Mouse (Mus musculus) lung, adult 2 months (tissue): ENCODE data around the gene Fzd2. TPM values are rescaled to one million over a fixed set of nuclear protein-coding genes. Genes with fewer than 3 reads are reported as not detected.
A peak's percentile ranks its signal among the peaks of the same experiment; 100 is the strongest.

Experiments used
- DNase-seq: peaks from one replicate; pipeline ENCODE4 v3.0.0; 2022
- H3K4me1 ChIP-seq: fragments of 200-500 bp; 2 replicates; pipeline ENCODE4 v1.6.1; 2011; ENCODE audit warnings: low read length; ENCODE audit not compliant: control insufficient read depth, insufficient read depth
- H3K4me3 ChIP-seq: fragments of 200-500 bp; replicated peaks from 2 replicates; pipeline ENCODE3; 2011; ENCODE audit warnings: low read depth, mild to moderate bottlenecking, control low read depth, low read length; ENCODE audit errors: extremely low read depth
- CTCF ChIP-seq: fragments of 200-500 bp; IDR thresholded peaks from 2 replicates; pipeline ENCODE4 v1.5.1; 2011; ENCODE audit warnings: mild to moderate bottlenecking, low read length, control low read depth; ENCODE audit not compliant: insufficient read depth
- POLR2A ChIP-seq: fragments of 200-500 bp; IDR thresholded peaks from 2 replicates; pipeline ENCODE4 v1.6.1; 2011; ENCODE audit warnings: low read depth, mild to moderate bottlenecking, control low read depth, low read length, borderline replicate concordance; ENCODE audit errors: extremely low read depth
- WGBS: fragments of 180-500 bp; shearing (Covaris S2); methylation state at CpG from one replicate; pipeline ENCODE4 v1.1.7; 2018; 5-methylcytosine and 5-hydroxymethylcytosine counted together
- polyA plus RNA-seq: library from polyadenylated mRNA; depleted of rRNA; stranded (reverse); fragments of >200 nt; gene quantifications from 2 replicates; pipeline ENCODE4 v1.2.3, GENCODE M21; 2012

Gene Fzd2
- polyA plus RNA-seq, 1 experiment: 45.5 TPM

DNA sequence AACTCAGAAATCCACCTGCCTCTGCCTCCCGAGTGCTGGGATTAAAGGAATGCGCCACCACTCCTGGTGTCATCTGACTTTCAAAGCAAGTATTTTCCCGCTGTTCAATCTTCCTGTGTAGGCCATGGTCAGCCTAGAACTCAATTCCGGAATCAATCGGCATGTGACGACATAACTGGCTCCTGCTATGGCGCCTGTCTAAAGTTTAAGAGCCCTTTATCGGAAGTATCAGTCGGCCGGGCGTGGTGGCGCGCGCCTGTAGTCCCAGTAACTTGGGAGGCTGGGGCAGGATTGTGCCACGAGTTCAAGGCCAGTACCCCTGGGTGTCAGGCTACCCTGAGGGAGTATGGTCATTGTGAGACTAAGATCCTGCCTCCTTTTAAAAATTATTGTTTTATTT lies 36.5 kb upstream of the Fzd2 start:
- DNase-seq: no peak
- 96% methylated on average over 15 of the region's 15 CpGs for WGBS
- TF ChIP-seq POLR2A (no peak), CTCF (no peak)
- Histone ChIP-seq H3K4me3 (no peak overlapping the region), H3K4me1 (no peaks in the 10 kb centered on the region)

DNA sequence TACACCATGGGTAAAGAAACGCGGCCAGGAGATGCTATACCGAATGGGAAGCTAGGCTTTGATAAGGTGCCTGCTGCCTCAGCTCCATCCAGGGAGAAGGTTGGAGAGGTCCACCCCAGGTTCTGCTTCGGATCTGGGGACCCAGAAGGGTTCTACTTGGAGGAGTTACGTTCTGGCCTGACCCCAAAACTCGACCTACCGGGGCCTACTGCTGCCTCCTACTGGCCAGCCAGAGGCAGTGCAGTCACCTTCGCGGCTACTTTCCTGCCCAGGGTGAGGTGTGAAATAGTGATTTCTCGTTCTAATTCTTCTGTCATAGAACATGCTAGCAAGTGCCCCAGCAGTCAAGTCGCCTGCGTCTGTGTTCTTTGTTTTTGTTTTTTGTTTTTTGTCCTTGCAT lies 36.0 kb upstream of the Fzd2 start:
- Histone ChIP-seq H3K4me3 (no peak overlapping the region), H3K4me1 (no peaks in the 10 kb centered on the region)
- TF ChIP-seq CTCF: peak; percentile 60
- TF ChIP-seq POLR2A: no peak
- no peak for DNase-seq
- 75% methylated on average over 12 of the region's 12 CpGs for WGBS

DNA sequence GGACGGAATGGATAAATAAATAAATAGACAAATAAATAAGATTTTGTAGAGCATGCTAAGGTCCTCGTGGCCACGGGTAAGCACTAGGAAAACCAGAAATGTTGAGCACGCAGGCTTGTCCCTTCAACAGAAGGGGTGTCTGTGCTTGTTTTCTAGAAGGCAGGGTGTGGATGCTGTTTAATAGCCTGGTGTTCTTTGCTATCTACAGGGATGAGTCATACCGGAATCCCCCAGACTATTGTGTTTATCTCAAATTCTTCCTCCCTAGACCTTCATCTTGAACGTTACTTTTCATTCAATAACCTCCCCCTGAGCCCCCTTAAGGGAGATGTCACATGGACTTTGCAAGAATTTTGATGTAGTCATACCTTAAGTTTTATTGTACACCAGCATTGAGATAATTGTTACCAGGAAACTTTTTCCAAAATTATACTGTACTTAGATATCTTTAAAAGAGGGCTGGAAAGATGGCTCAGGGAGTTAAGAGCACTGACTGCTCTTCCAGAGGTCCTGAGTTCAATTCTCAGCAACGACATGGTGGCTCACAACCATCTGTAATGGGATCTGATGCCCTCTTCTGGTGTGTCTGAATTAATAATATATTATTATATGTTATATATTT lies 35.3 kb upstream of the Fzd2 start:
- 57% methylated on average over 7 of the region's 7 CpGs for WGBS
- TF ChIP-seq CTCF: no peak
- TF ChIP-seq POLR2A: no peak
- no peak for DNase-seq
- Histone ChIP-seq H3K4me3 (no peak overlapping the region), H3K4me1 (no peaks in the 10 kb centered on the region)

DNA sequence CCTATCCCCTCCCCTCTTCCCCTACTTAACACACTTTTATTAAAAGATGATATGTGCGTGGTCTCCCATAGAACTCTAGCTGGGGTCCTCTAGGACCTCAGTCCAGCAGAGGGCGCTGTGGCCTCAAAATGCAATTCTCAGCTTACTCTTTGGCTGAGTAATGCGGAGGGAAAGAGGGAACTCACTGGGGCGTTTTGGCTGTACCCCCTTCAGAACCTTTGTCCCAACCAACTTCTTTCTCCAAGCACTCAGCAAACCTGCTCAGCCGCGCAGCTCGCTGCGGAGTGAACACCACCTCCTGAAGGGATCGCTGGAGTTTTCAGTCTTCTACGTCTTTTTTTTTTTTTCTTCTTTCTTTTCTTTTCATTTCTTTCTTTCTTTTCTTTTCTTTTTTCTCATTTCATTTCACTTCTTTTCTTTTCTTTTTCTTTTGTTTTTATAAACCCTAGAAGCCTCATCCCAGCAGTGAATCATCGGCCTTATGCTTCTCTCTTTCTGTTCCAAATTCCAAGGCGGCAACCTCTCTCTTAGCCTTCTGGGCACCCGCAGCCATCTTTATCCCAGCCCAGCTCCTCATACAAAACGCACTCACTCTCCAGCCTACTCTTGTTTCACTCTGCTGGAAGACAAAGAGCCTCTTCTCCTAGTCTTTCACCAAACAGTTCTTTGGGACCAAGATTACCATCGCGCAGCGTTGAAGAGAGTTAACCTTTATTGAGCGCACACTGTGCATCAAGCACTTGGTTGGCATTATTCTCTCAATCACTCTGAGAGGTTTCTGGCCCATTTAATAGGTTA lies 31.1 kb upstream of the Fzd2 start:
- Histone ChIP-seq H3K4me1 (no peaks in the 10 kb centered on the region), H3K4me3 (peak overlapping the region; percentile 79)
- 14% methylated on average over 18 of the region's 18 CpGs for WGBS
- peak; percentile 89 for TF ChIP-seq CTCF
- no peak for TF ChIP-seq POLR2A
- peak; percentile 89 for DNase-seq

DNA sequence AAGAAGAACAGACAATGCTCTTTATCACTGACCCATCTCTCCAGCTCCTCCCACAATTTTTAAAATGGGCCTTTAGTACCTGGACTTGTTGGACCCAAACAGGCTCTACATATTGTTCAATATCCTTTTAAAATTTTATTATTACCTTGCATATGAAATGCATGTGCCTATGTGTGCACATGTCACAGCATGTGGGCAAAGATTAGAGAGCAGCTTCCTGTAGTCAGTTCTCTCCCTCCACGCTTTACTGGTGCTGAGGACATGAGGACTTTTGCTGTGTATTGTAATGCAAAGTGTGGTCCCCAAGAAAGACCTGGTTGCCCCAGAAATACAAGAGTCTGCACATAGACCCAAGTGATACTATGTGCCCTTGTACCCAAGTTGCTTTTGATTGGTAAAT lies 29.2 kb upstream of the Fzd2 start:
- no peak overlapping the region for H3K4me3 ChIP-seq
- no peak for DNase-seq
- WGBS: 62% methylated on average over 1 of the region's 1 CpGs
- H3K4me1 ChIP-seq: no peaks in the 10 kb centered on the region
- TF ChIP-seq POLR2A (no peak), CTCF (no peak)

DNA sequence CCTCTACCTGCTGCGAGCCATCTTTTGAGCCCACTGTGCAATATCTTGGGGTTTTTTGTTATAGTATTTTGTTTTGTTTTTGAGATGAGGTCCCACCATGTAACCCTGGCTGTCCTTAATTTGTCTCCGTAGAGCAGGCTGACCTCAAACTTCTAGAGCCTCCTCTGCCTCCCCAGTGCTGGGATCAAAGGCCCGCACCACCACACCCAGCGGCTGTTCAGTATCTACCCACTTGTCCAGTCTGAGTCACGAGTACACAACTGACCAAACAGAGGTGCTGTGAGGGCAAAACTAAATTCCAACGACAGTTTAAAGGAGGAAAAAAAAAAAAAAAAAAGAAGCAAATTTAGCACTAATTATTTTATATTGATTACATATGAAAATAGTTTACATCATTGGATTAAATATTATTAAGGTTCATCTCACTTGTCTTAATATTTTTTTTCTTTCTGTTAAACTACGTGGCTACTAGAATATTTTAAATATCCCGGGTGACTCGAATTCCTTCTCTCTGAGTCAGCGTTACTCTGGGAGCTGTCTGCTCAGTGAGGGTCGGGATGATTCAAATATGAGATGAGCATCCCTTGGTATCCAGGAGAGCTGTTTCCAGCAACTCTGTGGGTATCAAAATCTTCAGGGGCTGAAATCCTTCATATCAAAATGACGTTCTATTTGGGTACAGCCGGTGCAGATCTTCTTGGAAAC lies 28.0 kb upstream of the Fzd2 start:
- WGBS: 49% methylated on average over 13 of the region's 13 CpGs
- Histone ChIP-seq H3K4me3 (no peak overlapping the region), H3K4me1 (no peaks in the 10 kb centered on the region)
- no peak for DNase-seq
- TF ChIP-seq POLR2A (no peak), CTCF (no peak)

DNA sequence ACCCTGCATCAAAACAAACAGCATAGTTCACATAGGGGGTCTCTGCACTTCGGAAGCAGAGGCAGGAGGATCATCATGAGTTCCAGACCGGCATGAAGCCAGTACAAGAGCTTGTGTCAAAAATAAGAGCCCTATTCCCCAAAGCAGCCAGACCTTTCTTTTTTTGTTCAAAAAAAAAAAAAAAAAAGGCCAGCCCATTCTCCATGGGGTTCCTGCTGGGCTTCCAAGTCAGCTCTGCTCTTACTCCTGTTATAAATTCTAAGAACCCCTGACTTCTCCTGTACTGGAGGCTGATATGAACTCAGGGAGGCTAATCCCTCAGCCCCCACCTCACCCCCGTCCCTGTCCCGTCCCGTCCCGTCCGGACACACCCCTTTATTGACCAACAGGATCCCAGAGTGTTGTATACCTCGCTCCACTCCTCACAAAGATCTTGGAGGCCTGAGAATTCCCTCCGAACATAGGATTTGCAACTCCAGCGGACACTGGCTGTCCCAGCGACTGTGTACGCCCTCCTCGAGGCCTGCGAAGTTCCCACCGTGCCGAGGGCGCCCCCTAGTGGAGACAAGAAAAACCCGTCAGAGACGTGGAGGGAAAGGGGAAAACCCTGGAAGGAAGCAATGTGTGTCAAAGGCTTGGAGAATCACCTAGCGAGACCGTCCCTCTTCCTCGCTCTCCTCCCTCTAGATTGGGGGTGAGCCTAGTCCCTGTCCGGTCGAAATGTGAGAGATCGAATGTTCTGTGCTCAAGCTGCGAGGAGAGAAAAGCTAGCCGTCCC lies 25.7 kb upstream of the Fzd2 start:
- Histone ChIP-seq H3K4me3 (peak overlapping the region; percentile 82), H3K4me1 (peaks cover 7% of the 10 kb centered on the region; the same call in 1 of the 2 replicates)
- WGBS: 6% methylated on average over 27 of the region's 27 CpGs
- DNase-seq: peak; percentile 89
- TF ChIP-seq POLR2A (no peak), CTCF (peak; percentile 64)

DNA sequence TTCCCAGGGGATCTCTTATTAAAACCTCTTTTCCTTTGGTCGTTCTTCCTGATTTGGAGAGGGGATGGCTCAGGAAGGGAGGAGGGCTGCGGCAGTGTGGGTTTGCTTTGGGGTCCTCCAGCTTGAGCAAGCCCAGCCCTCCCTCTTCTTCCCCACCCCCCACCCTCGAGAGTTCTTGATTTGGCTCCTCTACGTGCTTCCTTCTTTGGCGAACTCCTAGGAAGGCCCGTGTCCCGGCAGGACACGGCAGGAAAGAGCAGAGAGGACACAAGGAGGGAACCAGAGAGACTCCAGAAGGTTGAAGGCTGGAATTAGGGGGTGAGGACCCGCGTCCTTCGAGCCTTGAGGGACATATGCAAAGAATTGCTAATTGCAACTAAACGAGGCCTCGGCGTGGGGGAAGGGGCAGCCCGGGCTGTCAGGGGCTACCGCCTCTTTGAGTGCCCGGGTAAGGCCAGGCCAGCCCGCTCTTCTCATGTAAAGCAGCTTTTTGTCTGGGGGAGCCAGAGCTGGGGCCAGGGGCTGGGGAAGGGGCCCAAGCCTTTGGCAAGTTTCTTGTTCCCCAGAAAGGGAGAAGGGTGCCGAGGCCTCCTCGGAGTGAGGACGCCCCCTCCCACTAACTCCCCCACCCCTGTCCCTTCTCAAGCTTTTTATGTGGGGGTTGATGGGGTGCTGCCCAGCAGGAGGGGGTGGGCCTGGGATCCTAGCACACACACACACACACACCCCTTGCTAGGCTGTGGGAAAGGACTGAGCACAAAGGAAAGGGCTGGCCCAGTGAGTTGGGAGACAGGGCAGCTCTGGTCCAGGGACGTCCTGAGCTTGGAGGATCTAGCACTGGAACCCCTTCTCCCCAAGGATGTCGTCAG lies 24.8 kb upstream of the Fzd2 start, which contains the start of gene Gm11627:
Gene Gm11627 (minus strand): TSS at position 297 of the 869 bp plus-strand sequence.
- H3K4me3 ChIP-seq: peak within 1 kb of the TSS; percentile 82
- WGBS: 21% methylated on average over 22 of the region's 23 CpGs
- TF ChIP-seq CTCF: no peak
- TF ChIP-seq POLR2A: no peak; the same call in 1 of the 2 replicates
- DNase-seq: no peak
- peaks cover 7% of the 10 kb centered on the region; the same call in 1 of the 2 replicates for H3K4me1 ChIP-seq
